ENCODE assay signal across 25 mouse cellular contexts in genomic region chr17:35005158-35005557, GRCm38 (mm10). TPM values are rescaled to one million over a fixed set of nuclear protein-coding genes. Genes with fewer than 3 reads are reported as not detected.
A peak's percentile ranks its signal among the peaks of the same experiment; 100 is the strongest.
DNase-seq lines count a peak whose midpoint lies in the region; ATAC-seq and TF ChIP-seq lines count a peak whose summit lies in the region.
"Had no signal": no experiment of that assay in that cellular context is flagged by ENCODE, and none has a peak within 500 bp of the region (broad histone marks: within the 10 kb centered on the region; RNA-seq: fewer than 3 reads in every experiment).

No protein-coding gene starts in this region.

- no peaks in the 10 kb centered on the region for H3K27me3 ChIP-seq in forebrain, embryonic 13.5 days
- H3K27me3 ChIP-seq in forebrain, embryonic 14.5 days (replicated peaks; ENCODE audit: control insufficient read depth, insufficient read depth, low read length), result no peaks in the 10 kb centered on the region
- H3K27me3 ChIP-seq in intestine, postnatal 0 days (replicated peaks; ENCODE audit: control insufficient read depth, insufficient read depth, low read length), result no peaks in the 10 kb centered on the region
- H3K27me3 ChIP-seq in intestine, embryonic 16.5 days (replicated peaks; ENCODE audit: control insufficient read depth, insufficient read depth, low read length), result no peaks in the 10 kb centered on the region
- no peaks in the 10 kb centered on the region for H3K27me3 ChIP-seq in neural tube, embryonic 11.5 days (ENCODE audit: control insufficient read depth, insufficient read depth, low read length)
- no peaks in the 10 kb centered on the region for H3K27me3 ChIP-seq in neural tube, embryonic 15.5 days (replicated peaks)
- H3K27me3 ChIP-seq: forebrain, embryonic 15.5 days; heart, embryonic 15.5 days; neural tube, embryonic 13.5 days had no signal

- H3K9ac ChIP-seq in forebrain, embryonic 13.5 days, result 0 out of 2 replicates have a peak overlapping the region, but pooled peaks have one; percentile 5
- H3K9ac ChIP-seq in forebrain, embryonic 14.5 days (ENCODE audit: low read length), result no peak overlapping the region
- no peak overlapping the region; the same call in 1 of the 2 replicates for H3K9ac ChIP-seq in intestine, postnatal 0 days (ENCODE audit: low read depth, low read length)
- no peak overlapping the region for H3K9ac ChIP-seq in intestine, embryonic 16.5 days (ENCODE audit: low read depth, low read length)
- no peak overlapping the region for H3K9ac ChIP-seq in neural tube, embryonic 11.5 days (ENCODE audit: low read length)
- H3K9ac ChIP-seq in neural tube, embryonic 15.5 days (replicated peaks), result no peak overlapping the region
- H3K9ac ChIP-seq: forebrain, embryonic 15.5 days; heart, embryonic 15.5 days; neural tube, embryonic 13.5 days had no signal

- WGBS in forebrain, embryonic 13.5 days, result 94% methylated on average over 10 of the region's 10 CpGs
- WGBS in forebrain, embryonic 14.5 days, result 93% methylated on average over 10 of the region's 10 CpGs
- WGBS in intestine, postnatal 0 days, result 91% methylated on average over 10 of the region's 10 CpGs
- 90% methylated on average over 10 of the region's 10 CpGs for WGBS in intestine, embryonic 16.5 days
- 93% methylated on average over 10 of the region's 10 CpGs for WGBS in neural tube, embryonic 11.5 days
- WGBS in neural tube, embryonic 15.5 days, result 95% methylated on average over 10 of the region's 10 CpGs

- H3K36me3 ChIP-seq in forebrain, embryonic 13.5 days (ENCODE audit: poor library complexity, severe bottlenecking), result peaks cover 61% of the 10 kb centered on the region
- peaks cover 56% of the 10 kb centered on the region for H3K36me3 ChIP-seq in forebrain, embryonic 14.5 days (ENCODE audit: control insufficient read depth, insufficient read depth, low read length)
- peaks cover 42% of the 10 kb centered on the region for H3K36me3 ChIP-seq in intestine, postnatal 0 days (ENCODE audit: control insufficient read depth, insufficient read depth)
- peaks cover 25% of the 10 kb centered on the region; the same call in 1 of the 2 replicates for H3K36me3 ChIP-seq in intestine, embryonic 16.5 days (ENCODE audit: control insufficient read depth, insufficient read depth, low read length)
- peaks cover 21% of the 10 kb centered on the region for H3K36me3 ChIP-seq in neural tube, embryonic 11.5 days (ENCODE audit: control insufficient read depth, insufficient read depth, low read length)
- peaks cover 48% of the 10 kb centered on the region for H3K36me3 ChIP-seq in neural tube, embryonic 15.5 days

- H3K4me2 ChIP-seq in forebrain, embryonic 13.5 days, result no peak overlapping the region
- no peak overlapping the region for H3K4me2 ChIP-seq in forebrain, embryonic 14.5 days (ENCODE audit: low read length)
- H3K4me2 ChIP-seq in intestine, postnatal 0 days (replicated peaks; ENCODE audit: low read depth), result peak overlapping the region; percentile 48
- no peak overlapping the region for H3K4me2 ChIP-seq in intestine, embryonic 16.5 days (ENCODE audit: low read depth, low read length)
- H3K4me2 ChIP-seq in neural tube, embryonic 11.5 days (ENCODE audit: low read depth), result no peak overlapping the region
- H3K4me2 ChIP-seq in neural tube, embryonic 15.5 days, result no peak overlapping the region
- H3K4me2 ChIP-seq: forebrain, embryonic 15.5 days; heart, embryonic 15.5 days; neural tube, embryonic 13.5 days had no signal

- no peak overlapping the region for H3K4me3 ChIP-seq in forebrain, embryonic 13.5 days
- H3K4me3 ChIP-seq in forebrain, embryonic 14.5 days (ENCODE audit: low read depth, low read length), result no peak overlapping the region
- 0 out of 2 replicates have a peak overlapping the region, but pooled peaks have one; percentile 3 for H3K4me3 ChIP-seq in intestine, postnatal 0 days (ENCODE audit: low read depth, low read length)
- H3K4me3 ChIP-seq in intestine, embryonic 16.5 days (ENCODE audit: low read length), result no peak overlapping the region
- H3K4me3 ChIP-seq in neural tube, embryonic 11.5 days (ENCODE audit: low read depth, low read length), result 0 out of 2 replicates have a peak overlapping the region, but pooled peaks have one; percentile 0
- no peak overlapping the region for H3K4me3 ChIP-seq in neural tube, embryonic 15.5 days (replicated peaks)
- H3K4me3 ChIP-seq: forebrain, embryonic 15.5 days; heart, adult 2 months; heart, embryonic 15.5 days; neural tube, embryonic 13.5 days had no signal

- H3K27ac ChIP-seq in forebrain, embryonic 13.5 days, result no peak overlapping the region
- H3K27ac ChIP-seq in forebrain, embryonic 14.5 days (ENCODE audit: low read depth, low read length), result no peak overlapping the region
- peak overlapping the region; percentile 80 for H3K27ac ChIP-seq in intestine, postnatal 0 days (ENCODE audit: low read depth, low read length)
- no peak overlapping the region for H3K27ac ChIP-seq in intestine, embryonic 16.5 days (ENCODE audit: low read length)
- H3K27ac ChIP-seq in neural tube, embryonic 11.5 days (ENCODE audit: low read depth, low read length), result no peak overlapping the region
- no peak overlapping the region for H3K27ac ChIP-seq in neural tube, embryonic 15.5 days (replicated peaks)
- H3K27ac ChIP-seq: forebrain, embryonic 15.5 days; heart, adult 2 months; heart, embryonic 15.5 days; neural tube, embryonic 13.5 days had no signal

- H3K4me1 ChIP-seq in forebrain, embryonic 13.5 days, result peaks cover 22% of the 10 kb centered on the region
- H3K4me1 ChIP-seq in forebrain, embryonic 14.5 days (ENCODE audit: control insufficient read depth, insufficient read depth, low read length), result peaks cover 8% of the 10 kb centered on the region
- no peaks in the 10 kb centered on the region for H3K4me1 ChIP-seq in intestine, postnatal 0 days (replicated peaks; ENCODE audit: control insufficient read depth, insufficient read depth, low read length)
- peaks cover 16% of the 10 kb centered on the region for H3K4me1 ChIP-seq in intestine, embryonic 16.5 days (ENCODE audit: control insufficient read depth, insufficient read depth, low read length)
- H3K4me1 ChIP-seq in neural tube, embryonic 11.5 days (ENCODE audit: control insufficient read depth, insufficient read depth, low read length), result peaks cover 11% of the 10 kb centered on the region
- peaks cover 24% of the 10 kb centered on the region for H3K4me1 ChIP-seq in neural tube, embryonic 15.5 days

- no peak for TF ChIP-seq CTCF in intestine, postnatal 0 days (IDR thresholded peaks at IDR 0.05; ENCODE audit: low read depth)

- ATAC-seq in forebrain, embryonic 13.5 days, result no peak
- no peak for ATAC-seq in forebrain, embryonic 14.5 days
- ATAC-seq in intestine, postnatal 0 days, result no peak
- no peak for ATAC-seq in intestine, embryonic 16.5 days
- ATAC-seq in neural tube, embryonic 11.5 days (ENCODE audit: insufficient read depth, low FRiP score, low TSS enrichment), result no peak
- no peak for ATAC-seq in neural tube, embryonic 15.5 days (ENCODE audit: low FRiP score)
- ATAC-seq: CD4-positive, CD25-positive, alpha-beta regulatory T cell, adult 4 months; forebrain, embryonic 15.5 days had no signal

- no peaks in the 10 kb centered on the region for H3K9me3 ChIP-seq in forebrain, embryonic 13.5 days (replicated peaks)
- no peaks in the 10 kb centered on the region for H3K9me3 ChIP-seq in forebrain, embryonic 14.5 days (replicated peaks; ENCODE audit: control insufficient read depth, low read length)
- H3K9me3 ChIP-seq in intestine, postnatal 0 days (ENCODE audit: control insufficient read depth), result no peaks in the 10 kb centered on the region
- H3K9me3 ChIP-seq in intestine, embryonic 16.5 days (ENCODE audit: control insufficient read depth, low read length), result no peaks in the 10 kb centered on the region
- H3K9me3 ChIP-seq in neural tube, embryonic 11.5 days (ENCODE audit: control insufficient read depth, low read length), result no peaks in the 10 kb centered on the region
- H3K9me3 ChIP-seq in neural tube, embryonic 15.5 days (replicated peaks), result no peaks in the 10 kb centered on the region
- H3K9me3 ChIP-seq: forebrain, embryonic 15.5 days; heart, embryonic 15.5 days; neural tube, embryonic 13.5 days had no signal

- DNase-seq in forebrain, embryonic 14.5 days (ENCODE audit: low spot score), result no peak
- DNase-seq in neural tube, embryonic 11.5 days (ENCODE audit: low spot score), result no peak
- no peak for DNase-seq in thymus, postnatal 10 days (ENCODE audit: low spot score in 2 of 2)
- DNase-seq: adrenal gland, adult 2 months; cerebellum, adult 11 months; embryo, embryonic 11 days; gastrocnemius, postnatal 14 days; heart, postnatal 36 days; kidney, adult 18-20 months; kidney, postnatal 4 days; lung, adult 2 months; lung, postnatal 14 days; midbrain, embryonic 14.5 days; right cerebral cortex, postnatal 4 days; thymus, adult 18-20 months; thymus, postnatal 4 days had no signal

RNA-seq across cellular contexts. Expression of gene Vars, which starts 4.4 kb away (rescaled TPM):
- 88.4 and 104 TPM in 2 replicates for polyA plus RNA-seq in forebrain, embryonic 13.5 days (2015; fragmentation: Nextera tagmentation; extraction: Ambion mirVana)
- 42.4 and 53.9 TPM in 2 replicates for polyA plus RNA-seq in forebrain, embryonic 14.5 days (2014; fragmentation: Nextera tagmentation; extraction: Ambion mirVana)
- polyA plus RNA-seq in intestine, postnatal 0 days (2015; fragmentation: Nextera tagmentation; extraction: Ambion mirVana), result 74.0 and 84.2 TPM in 2 replicates
- 112 and 119 TPM in 2 replicates for polyA plus RNA-seq in intestine, embryonic 16.5 days (2015; fragmentation: Nextera tagmentation; extraction: Ambion mirVana)
- 109 and 114 TPM in 2 replicates for polyA plus RNA-seq in neural tube, embryonic 11.5 days (2014; fragmentation: Nextera tagmentation; extraction: Ambion mirVana)
- polyA plus RNA-seq in neural tube, embryonic 15.5 days (2015; fragmentation: Nextera tagmentation; extraction: Ambion mirVana), result 57.8 and 83.6 TPM in 2 replicates

RNA-seq across cellular contexts. Expression of gene Vwa7, which starts 11.2 kb away (rescaled TPM):
- 0.18 and 0.20 TPM in 2 replicates for polyA plus RNA-seq in forebrain, embryonic 13.5 days (2015; fragmentation: Nextera tagmentation; extraction: Ambion mirVana)
- polyA plus RNA-seq in forebrain, embryonic 14.5 days (2014; fragmentation: Nextera tagmentation; extraction: Ambion mirVana), result 0.05 and 0.11 TPM in 2 replicates
- 0.12 and 0.20 TPM in 2 replicates for polyA plus RNA-seq in intestine, postnatal 0 days (2015; fragmentation: Nextera tagmentation; extraction: Ambion mirVana)
- polyA plus RNA-seq in intestine, embryonic 16.5 days (2015; fragmentation: Nextera tagmentation; extraction: Ambion mirVana), result 0.18 and 0.27 TPM in 2 replicates
- polyA plus RNA-seq in neural tube, embryonic 11.5 days (2014; fragmentation: Nextera tagmentation; extraction: Ambion mirVana), result 0.08 TPM in 1 of 2 replicates, not detected in the other
- polyA plus RNA-seq in neural tube, embryonic 15.5 days (2015; fragmentation: Nextera tagmentation; extraction: Ambion mirVana), result 0.19 and 0.34 TPM in 2 replicates

RNA-seq across cellular contexts. Expression of gene Sapcd1, which starts 22.7 kb away (rescaled TPM):
- 7.2 and 7.8 TPM in 2 replicates for polyA plus RNA-seq in forebrain, embryonic 13.5 days (2015; fragmentation: Nextera tagmentation; extraction: Ambion mirVana)
- polyA plus RNA-seq in forebrain, embryonic 14.5 days (2014; fragmentation: Nextera tagmentation; extraction: Ambion mirVana), result 2.9 and 6.2 TPM in 2 replicates
- 3.2 and 4.6 TPM in 2 replicates for polyA plus RNA-seq in intestine, postnatal 0 days (2015; fragmentation: Nextera tagmentation; extraction: Ambion mirVana)
- 11.3 TPM in 2 replicates for polyA plus RNA-seq in intestine, embryonic 16.5 days (2015; fragmentation: Nextera tagmentation; extraction: Ambion mirVana)
- polyA plus RNA-seq in neural tube, embryonic 11.5 days (2014; fragmentation: Nextera tagmentation; extraction: Ambion mirVana), result 3.9 and 5.2 TPM in 2 replicates
- polyA plus RNA-seq in neural tube, embryonic 15.5 days (2015; fragmentation: Nextera tagmentation; extraction: Ambion mirVana), result 1.8 and 6.2 TPM in 2 replicates

RNA-seq across cellular contexts. Expression of gene Lsm2, which starts 23.5 kb away (rescaled TPM):
- 203 and 213 TPM in 2 replicates for polyA plus RNA-seq in forebrain, embryonic 13.5 days (2015; fragmentation: Nextera tagmentation; extraction: Ambion mirVana)
- polyA plus RNA-seq in forebrain, embryonic 14.5 days (2014; fragmentation: Nextera tagmentation; extraction: Ambion mirVana), result 131 and 148 TPM in 2 replicates
- polyA plus RNA-seq in intestine, postnatal 0 days (2015; fragmentation: Nextera tagmentation; extraction: Ambion mirVana), result 70.6 and 76.6 TPM in 2 replicates
- 159 and 181 TPM in 2 replicates for polyA plus RNA-seq in intestine, embryonic 16.5 days (2015; fragmentation: Nextera tagmentation; extraction: Ambion mirVana)
- 209 and 211 TPM in 2 replicates for polyA plus RNA-seq in neural tube, embryonic 11.5 days (2014; fragmentation: Nextera tagmentation; extraction: Ambion mirVana)
- 97.9 and 120 TPM in 2 replicates for polyA plus RNA-seq in neural tube, embryonic 15.5 days (2015; fragmentation: Nextera tagmentation; extraction: Ambion mirVana)

RNA-seq across cellular contexts. Expression of gene Hspa1l, which starts 32.7 kb away (rescaled TPM):
- polyA plus RNA-seq in forebrain, embryonic 13.5 days (2015; fragmentation: Nextera tagmentation; extraction: Ambion mirVana), result 1.00 and 1.3 TPM in 2 replicates
- polyA plus RNA-seq in forebrain, embryonic 14.5 days (2014; fragmentation: Nextera tagmentation; extraction: Ambion mirVana), result 1.3 and 1.4 TPM in 2 replicates
- 0.22 and 0.25 TPM in 2 replicates for polyA plus RNA-seq in intestine, postnatal 0 days (2015; fragmentation: Nextera tagmentation; extraction: Ambion mirVana)
- 0.38 and 0.57 TPM in 2 replicates for polyA plus RNA-seq in intestine, embryonic 16.5 days (2015; fragmentation: Nextera tagmentation; extraction: Ambion mirVana)
- 1.8 and 2.0 TPM in 2 replicates for polyA plus RNA-seq in neural tube, embryonic 11.5 days (2014; fragmentation: Nextera tagmentation; extraction: Ambion mirVana)
- polyA plus RNA-seq in neural tube, embryonic 15.5 days (2015; fragmentation: Nextera tagmentation; extraction: Ambion mirVana), result 1.4 and 1.5 TPM in 2 replicates

Comparison
In these comparisons a context has a peak if more than half of its experiments do, and no peak if none do; other contexts are left out.
1. H3K4me3 ChIP-seq: peak in intestine, postnatal 0 days (single experiment) and neural tube, embryonic 11.5 days (single experiment); none in forebrain, embryonic 13.5 days (single experiment), forebrain, embryonic 14.5 days (single experiment), intestine, embryonic 16.5 days (single experiment) and neural tube, embryonic 15.5 days (single experiment).